Mouse (Mus musculus) embryo, embryonic 9.5 days (tissue): ENCODE data around the gene Sycp3.
"Not testable (repeated sequence)": the region's sequence is repeated elsewhere in the genome, so short reads cannot be mapped to it uniquely, and the experiment has no call there.

Experiments used
- DNase-seq: peaks from one replicate; pipeline ENCODE4 v3.0.0-alpha.2; 2017; ENCODE audit errors: extremely low spot score

Gene Sycp3

GRCm38 (mm10) chr10:88501370-88501769, 42.0 kb downstream of the Sycp3 start:
- no peak for DNase-seq

- DNase-seq, result no peak
These were observed 42.8 kb downstream of the Sycp3 start for GRCm38 (mm10) chr10:88501886-88502765.

GRCm38 (mm10) chr10:88502919-88503318, 43.5 kb downstream of the Sycp3 start:
- DNase-seq, result no peak

- DNase-seq, result peak; percentile 94
These were observed 44.3 kb downstream of the Sycp3 start, which contains the start of gene Chpt1 for GRCm38 (mm10) chr10:88503421-88504314. Gene Chpt1, minus strand, starts transcription at chr10:88504073.

GRCm38 (mm10) chr10:88504481-88504880, 45.1 kb downstream of the Sycp3 start:
- DNase-seq, result no peak

GRCm38 (mm10) chr10:88505256-88505655, 45.9 kb downstream of the Sycp3 start:
- DNase-seq, result no peak

DNA sequence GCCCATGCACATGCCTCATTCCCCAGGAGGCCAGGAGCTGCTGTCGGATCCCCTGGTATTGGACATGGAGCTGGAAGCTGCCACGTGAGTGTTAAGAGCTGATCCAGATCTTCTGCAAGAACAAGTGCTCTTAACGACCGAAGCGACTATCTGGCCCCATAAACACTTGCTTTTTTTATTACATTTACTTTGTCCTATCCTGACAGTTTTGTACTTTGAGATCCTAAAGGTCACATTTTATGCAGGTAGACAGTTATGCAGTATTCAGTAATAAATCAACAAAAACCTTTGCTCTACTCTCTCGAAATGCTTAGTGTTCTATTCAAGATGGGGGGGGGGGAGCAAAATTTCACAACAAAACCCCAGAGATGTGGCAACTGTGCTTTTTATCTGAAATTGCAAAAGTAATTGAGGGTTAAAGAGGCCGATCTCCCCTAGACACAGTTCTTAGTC, 48.3 kb downstream of the Sycp3 start:
- no peak for DNase-seq

DNA sequence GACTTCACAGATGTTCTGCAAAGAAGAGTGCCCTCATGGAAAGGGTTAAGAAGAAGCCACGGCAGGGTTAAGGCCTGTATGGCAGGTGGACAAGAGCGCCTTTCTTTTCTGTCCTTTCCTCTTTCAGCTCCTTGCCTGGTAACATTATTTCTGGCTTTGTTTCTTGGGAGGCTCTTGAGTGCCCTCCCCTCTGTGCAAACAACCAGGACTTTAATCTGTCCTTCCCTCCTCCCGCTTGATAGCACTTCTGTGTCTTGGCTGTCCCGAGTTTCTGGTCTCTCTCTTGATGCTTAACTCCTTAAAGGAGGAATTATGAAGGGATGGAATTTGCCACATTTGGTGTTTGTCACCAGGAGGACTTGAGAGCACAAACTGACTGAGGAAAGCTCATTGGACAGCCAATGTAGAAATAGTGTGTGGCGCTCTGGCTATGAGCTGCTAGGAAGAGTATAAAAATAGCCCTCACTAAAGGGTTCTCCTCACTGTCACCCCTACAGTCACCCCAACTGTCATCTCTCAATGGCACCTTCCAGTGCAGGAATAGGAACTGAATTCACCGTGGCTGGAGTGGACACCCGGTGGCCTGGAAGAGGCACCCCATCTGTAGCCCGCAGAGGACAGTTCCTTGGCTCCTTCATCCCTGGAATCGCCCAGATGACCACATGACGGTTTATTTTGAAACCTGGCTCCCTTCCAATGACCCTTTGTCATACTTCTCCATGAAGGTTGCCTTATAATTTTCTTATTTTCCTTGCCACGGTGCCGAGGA, 51.3 kb downstream of the Sycp3 start:
- DNase-seq, result no peak

- no peak for DNase-seq
These were observed 52.0 kb downstream of the Sycp3 start for GRCm38 (mm10) chr10:88511355-88511754.

DNA sequence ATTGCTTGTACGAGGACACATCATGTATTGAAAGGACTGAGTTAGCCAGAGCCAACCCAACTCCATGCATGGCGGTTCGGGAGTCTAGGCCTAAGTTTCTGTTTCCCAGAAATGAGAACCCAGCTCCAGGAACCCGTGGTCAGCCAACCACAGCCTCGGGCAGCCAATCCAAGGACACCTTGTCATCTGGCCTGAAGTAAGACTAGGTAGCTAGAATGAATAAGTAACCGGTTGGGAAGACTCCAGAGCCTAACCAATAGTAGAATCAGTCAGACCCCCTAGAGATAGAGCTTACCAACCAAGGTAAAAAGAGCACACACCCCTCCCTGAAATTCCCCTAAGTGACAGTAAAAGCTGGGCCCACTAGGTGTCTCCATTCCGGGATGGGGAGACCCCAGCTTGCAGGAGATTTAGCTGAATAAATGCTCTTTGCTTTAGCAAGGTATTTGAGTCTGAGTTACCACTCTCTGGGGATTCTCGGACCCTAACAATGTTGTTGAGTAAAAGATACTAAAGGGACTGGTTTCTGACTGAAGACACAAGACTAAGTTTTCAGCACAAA, 54.3 kb downstream of the Sycp3 start:
- DNase-seq, result no peak

DNA sequence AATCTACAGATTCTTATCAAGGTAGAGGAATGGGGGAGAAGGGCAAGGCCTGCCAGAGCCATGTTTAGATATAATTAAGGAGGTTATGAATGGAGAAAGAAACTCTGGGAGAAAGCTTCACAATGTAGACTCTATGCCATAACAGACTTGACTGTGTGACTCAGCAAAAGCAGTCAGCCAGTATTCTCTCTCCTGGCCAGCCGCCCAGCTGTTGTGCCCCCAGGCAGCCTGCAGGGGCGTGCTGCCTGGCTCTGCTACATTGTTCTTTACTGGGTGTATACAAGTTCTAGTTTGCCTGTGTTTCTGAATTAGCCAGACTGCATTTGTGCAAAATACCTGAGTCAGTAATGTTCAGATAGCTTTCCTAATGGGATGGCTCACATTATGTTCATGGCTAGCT, 55.1 kb downstream of the Sycp3 start:
- DNase-seq, result no peak

GRCm38 (mm10) chr10:88515049-88515448, 55.7 kb downstream of the Sycp3 start:
- DNase-seq, result not testable (repeated sequence)

DNA sequence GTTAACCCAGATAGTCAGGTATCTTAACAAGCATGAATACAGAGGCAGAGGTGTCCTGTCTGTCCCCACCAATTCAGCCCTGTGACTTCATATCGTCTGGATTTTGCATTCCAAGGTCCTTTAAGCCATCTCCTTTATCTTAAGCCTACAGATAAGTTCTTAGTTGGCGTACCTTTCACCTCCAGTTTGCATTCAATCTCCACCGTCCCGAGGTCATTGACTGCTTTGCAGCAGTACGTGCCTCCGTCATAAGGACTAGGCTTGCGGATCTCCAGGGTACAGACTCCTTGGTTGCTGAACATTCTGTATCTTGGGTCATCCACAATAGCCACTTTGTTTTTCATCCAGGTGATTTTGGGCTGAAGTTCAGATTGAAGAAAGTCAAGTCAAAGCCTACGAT, 63.4 kb downstream of the Sycp3 start:
- DNase-seq, result no peak
